Mouse (Mus musculus) adrenal gland, adult 8-10 months (tissue): ENCODE data around the gene Crygf. TPM values are rescaled to one million over a fixed set of nuclear protein-coding genes. Genes with fewer than 3 reads are reported as not detected.
"Not testable (repeated sequence)": the region's sequence is repeated elsewhere in the genome, so short reads cannot be mapped to it uniquely, and the experiment has no call there.

ENCODE experiments used
- DNase-seq: peaks from one replicate; pipeline ENCODE4 v3.0.0; 2022
- total RNA-seq, 4 experiments: library from RNA; stranded (reverse); gene quantifications; 2 replicates each; pipeline ENCODE4 v1.2.4; 2022

The Crygf gene
- not detected for total RNA-seq

- DNase-seq: no peak
Observed at GRCm38 (mm10) chr1:65926294-65926693, at the start of gene Crygf. Crygf (plus strand) TSS chr1:65926520.

GRCm38 (mm10) chr1:65925361-65926210, 734 bp upstream of the Crygf start:
- DNase-seq: no peak

- not testable (repeated sequence) for DNase-seq
Observed at GRCm38 (mm10) chr1:65926696-65927095, 376 bp downstream of the Crygf start.

GRCm38 (mm10) chr1:65930055-65930454, 3.7 kb downstream of the Crygf start:
- no peak for DNase-seq

GRCm38 (mm10) chr1:65932091-65932812, 5.9 kb downstream of the Crygf start:
- no peak for DNase-seq

Other genes starting within 250 kb of the Crygf start
- 10 to 100 TPM; 23.9 to 44.2 (median 34.4) TPM for gene Map2, start 248.8 kb downstream of the Crygf start, total RNA-seq